Mouse (Mus musculus): ENCODE results near the gene Cacnb4. TPM values are rescaled to one million over a fixed set of nuclear protein-coding genes. Genes with fewer than 3 reads are reported as not detected.

Gene Cacnb4
- total and polyA plus RNA-seq, 3 experiments = not detected

DNA sequence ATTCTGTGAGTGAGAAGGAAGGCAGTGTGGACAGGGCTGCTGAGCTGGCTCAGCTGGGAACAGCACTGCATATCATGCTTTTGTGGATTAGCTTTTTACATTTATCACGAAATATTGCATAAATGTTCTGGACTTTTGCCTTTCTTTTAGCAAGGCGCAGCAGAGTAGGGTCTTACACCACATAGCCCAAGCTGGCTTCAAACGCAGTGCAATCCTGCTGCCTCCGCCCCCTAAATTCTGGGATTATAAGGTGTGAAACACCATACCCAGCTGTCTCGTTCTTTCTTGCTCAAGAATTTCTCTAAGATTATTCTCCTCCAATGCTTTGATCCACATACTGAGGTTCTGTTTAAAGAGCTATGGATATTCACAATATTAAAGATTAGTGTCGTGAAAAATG, 10.0 kb upstream of the Cacnb4 start:
- Histone ChIP-seq H3K4me1 (ENCODE audit: control insufficient read depth in 1 of 2, insufficient read depth in 2 of 2, low read length in 2 of 2) (no peaks in the 10 kb centered on the region), H3K79me2 (ENCODE audit: control insufficient read depth, insufficient read depth, low read length, poor library complexity) (no peaks in the 10 kb centered on the region), H3K9me3 (replicated peaks; ENCODE audit: insufficient read depth, low read length) (no peaks in the 10 kb centered on the region), H3K4me3 (ENCODE audit: control insufficient read depth in 1 of 2, insufficient read depth in 1 of 2, low read depth in 2 of 2, low read length in 2 of 2) (no peak overlapping the region), H3K27ac (ENCODE audit: control insufficient read depth, low read depth, low read length) (no peak overlapping the region), H3K9ac (ENCODE audit: control insufficient read depth, low read depth, low read length, poor library complexity, severe bottlenecking) (no peak overlapping the region), H3K36me3 (ENCODE audit: control insufficient read depth in 1 of 2, insufficient read depth in 2 of 2, low read length in 2 of 2) (no peaks in the 10 kb centered on the region), H3K27me3 (ENCODE audit: control insufficient read depth in 1 of 2, insufficient read depth in 2 of 2, low read length in 2 of 2) (no peaks in the 10 kb centered on the region)
- TF ChIP-seq CTCF (IDR thresholded peaks at IDR 0.05 in 2 of 3, conservative IDR thresholded peaks at IDR 0.05 in 1 of 3; ENCODE audit: control insufficient read depth in 1 of 3, insufficient read depth in 1 of 3, low read depth in 2 of 3, low read length in 3 of 3, poor library complexity in 1 of 3, severe bottlenecking in 1 of 3) = no peak
- no peak for TF ChIP-seq EP300 (IDR thresholded peaks at IDR 0.05; ENCODE audit: low read depth in 1 of 2, low read length in 2 of 2)
- DNase-seq (ENCODE audit: low read depth, low spot score) = no peak

DNA sequence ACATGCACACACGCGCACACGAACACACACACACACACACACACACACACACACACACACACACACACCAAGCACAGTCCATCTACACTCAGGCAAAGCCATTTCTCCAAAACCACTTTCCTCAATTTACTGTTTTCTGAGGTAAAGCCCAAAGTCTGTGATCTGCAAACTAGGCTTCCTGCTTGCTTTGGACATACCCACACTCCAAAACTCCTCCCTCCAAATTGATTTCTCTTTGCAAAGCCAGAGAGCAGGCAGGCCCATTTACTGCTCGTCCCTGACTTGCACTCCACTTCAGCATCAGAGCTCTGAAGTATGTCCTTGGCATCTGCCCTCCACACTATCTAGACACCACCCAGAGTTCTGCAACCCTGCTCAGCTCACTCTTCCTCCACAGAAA, 958 bp upstream of the Cacnb4 start:
- Histone ChIP-seq H3K27me3 (ENCODE audit: control insufficient read depth in 1 of 2, insufficient read depth in 2 of 2, low read length in 2 of 2) (no peaks in the 10 kb centered on the region), H3K9ac (ENCODE audit: control insufficient read depth, low read depth, low read length, poor library complexity, severe bottlenecking) (no peak overlapping the region), H3K27ac (ENCODE audit: control insufficient read depth, low read depth, low read length) (no peak overlapping the region), H3K36me3 (ENCODE audit: control insufficient read depth in 1 of 2, insufficient read depth in 2 of 2, low read length in 2 of 2) (no peaks in the 10 kb centered on the region), H3K79me2 (ENCODE audit: control insufficient read depth, insufficient read depth, low read length, poor library complexity) (no peaks in the 10 kb centered on the region), H3K4me1 (ENCODE audit: control insufficient read depth in 1 of 2, insufficient read depth in 2 of 2, low read length in 2 of 2) (no peaks in the 10 kb centered on the region), H3K4me3 (ENCODE audit: control insufficient read depth in 1 of 2, insufficient read depth in 1 of 2, low read depth in 2 of 2, low read length in 2 of 2) (no peak overlapping the region), H3K9me3 (replicated peaks; ENCODE audit: insufficient read depth, low read length) (no peaks in the 10 kb centered on the region)
- TF ChIP-seq MXI1 (IDR thresholded peaks at IDR 0.05; ENCODE audit: low read depth, low read length) (no peak), MAZ (IDR thresholded peaks at IDR 0.05; ENCODE audit: low read depth, low read length) (no peak), RCOR1 (IDR thresholded peaks at IDR 0.05; ENCODE audit: low read depth, low read length) (no peak), ELF1 (IDR thresholded peaks at IDR 0.05; ENCODE audit: low read depth, low read length) (no peak)
- no peak for DNase-seq (ENCODE audit: low read depth, low spot score)

DNA sequence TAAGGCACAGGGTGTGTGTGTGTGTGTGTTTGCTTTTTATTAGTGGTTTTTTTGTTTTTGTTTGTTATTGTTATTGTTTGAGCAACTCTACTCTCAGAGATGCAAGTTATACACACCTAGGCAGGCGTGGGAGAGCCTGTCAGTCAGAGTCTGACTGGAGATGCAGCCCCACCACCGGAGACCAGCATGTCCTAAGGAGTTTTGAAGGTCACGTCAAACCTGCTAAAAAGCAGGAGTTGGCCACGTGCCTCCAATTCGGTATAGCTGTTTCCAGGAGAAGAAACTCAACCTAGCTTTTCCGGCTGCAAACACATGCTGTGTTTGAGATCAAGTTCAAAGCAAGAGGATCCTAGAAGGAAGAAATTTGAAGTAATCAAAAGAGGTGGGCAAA, 277 bp upstream of the Cacnb4 start:
- Histone ChIP-seq H3K9me3 (replicated peaks; ENCODE audit: insufficient read depth, low read length) (no peaks in the 10 kb centered on the region), H3K4me1 (ENCODE audit: control insufficient read depth in 1 of 2, insufficient read depth in 2 of 2, low read length in 2 of 2) (no peaks in the 10 kb centered on the region), H3K27ac (ENCODE audit: control insufficient read depth, low read depth, low read length) (no peak overlapping the region), H3K36me3 (ENCODE audit: control insufficient read depth in 1 of 2, insufficient read depth in 2 of 2, low read length in 2 of 2) (no peaks in the 10 kb centered on the region), H3K4me3 (ENCODE audit: control insufficient read depth in 1 of 2, insufficient read depth in 1 of 2, low read depth in 2 of 2, low read length in 2 of 2) (no peak overlapping the region), H3K9ac (ENCODE audit: control insufficient read depth, low read depth, low read length, poor library complexity, severe bottlenecking) (no peak overlapping the region), H3K27me3 (ENCODE audit: control insufficient read depth in 1 of 2, insufficient read depth in 2 of 2, low read length in 2 of 2) (no peaks in the 10 kb centered on the region), H3K79me2 (ENCODE audit: control insufficient read depth, insufficient read depth, low read length, poor library complexity) (no peaks in the 10 kb centered on the region)
- DNase-seq (ENCODE audit: low read depth, low spot score) = no peak
- TF ChIP-seq POLR2A (IDR thresholded peaks at IDR 0.05; ENCODE audit: control insufficient read depth in 1 of 2, insufficient read depth in 1 of 2, low read depth in 1 of 2, low read length in 2 of 2, poor library complexity in 1 of 2) (no peak), BHLHE40 (IDR thresholded peaks at IDR 0.05; ENCODE audit: borderline replicate concordance, low read depth, low read length) (no peak), GABPA (IDR thresholded peaks at IDR 0.05; ENCODE audit: low read depth, low read length) (no peak), ETS1 (IDR thresholded peaks at IDR 0.05; ENCODE audit: low read depth, low read length) (no peak), MAFK (IDR thresholded peaks at IDR 0.05; ENCODE audit: borderline replicate concordance, low read depth, low read length) (no peak), RCOR1 (IDR thresholded peaks at IDR 0.05; ENCODE audit: low read depth, low read length) (no peak), HCFC1 (IDR thresholded peaks at IDR 0.05; ENCODE audit: low read depth, low read length) (no peak)

All from MEL (cell line).